Mouse (Mus musculus): Measurements from ENCODE around the gene Rsph3a. TPM values are rescaled to one million over a fixed set of nuclear protein-coding genes. Genes with fewer than 3 reads are reported as not detected.

Rsph3a gene
- 10 to 100 TPM; 27.5 to 34.5 TPM for polyA plus RNA-seq (2017; shearing (Covaris generic))

DNA sequence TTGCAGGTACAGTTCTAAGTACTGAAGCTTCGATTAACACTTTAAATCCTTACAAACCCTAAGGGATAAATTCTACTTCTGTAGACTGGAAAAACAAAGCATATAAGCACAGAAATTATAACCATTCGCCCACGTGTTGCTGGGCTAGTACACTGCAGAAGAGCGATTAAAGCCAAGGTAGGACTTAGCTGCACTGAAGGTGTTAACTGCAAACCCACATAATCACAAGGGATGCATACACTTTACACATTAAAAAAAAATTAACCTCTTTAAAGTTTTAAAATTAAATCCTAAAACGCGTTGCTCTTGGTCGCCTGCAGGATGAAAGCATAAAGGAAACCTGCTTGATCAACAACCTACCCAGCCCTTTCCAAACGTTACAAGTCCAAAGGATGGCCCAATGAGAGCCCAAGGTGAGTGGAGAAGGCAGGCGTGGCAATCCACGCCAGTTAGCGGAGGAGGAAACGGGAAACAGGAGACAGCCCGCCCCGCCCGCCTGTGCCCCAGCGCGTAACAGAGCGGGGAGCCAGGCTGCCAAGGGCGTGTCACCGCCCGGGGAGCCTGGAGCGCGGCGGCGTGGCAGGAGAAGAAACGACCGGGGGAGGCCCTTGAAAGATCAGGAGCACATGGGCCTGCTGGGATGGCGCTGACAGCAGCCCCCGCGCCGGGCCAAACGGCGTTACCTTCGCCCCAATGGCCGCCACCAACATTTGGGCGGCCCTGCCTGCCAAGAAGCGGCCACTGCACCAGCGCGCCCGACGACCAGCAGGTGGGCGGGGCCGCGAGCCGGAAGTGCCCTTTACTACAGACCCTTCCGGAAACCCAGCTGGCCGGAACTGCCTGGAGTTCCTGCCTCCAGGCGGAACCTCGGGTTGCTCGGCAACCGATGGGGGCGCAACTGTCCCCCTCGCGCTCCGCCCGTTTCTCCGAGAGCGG lies at the start of gene Rsph3a:
TSS of gene Rsph3a (plus strand) at position 498 of the 936 bp plus-strand sequence.

DNA sequence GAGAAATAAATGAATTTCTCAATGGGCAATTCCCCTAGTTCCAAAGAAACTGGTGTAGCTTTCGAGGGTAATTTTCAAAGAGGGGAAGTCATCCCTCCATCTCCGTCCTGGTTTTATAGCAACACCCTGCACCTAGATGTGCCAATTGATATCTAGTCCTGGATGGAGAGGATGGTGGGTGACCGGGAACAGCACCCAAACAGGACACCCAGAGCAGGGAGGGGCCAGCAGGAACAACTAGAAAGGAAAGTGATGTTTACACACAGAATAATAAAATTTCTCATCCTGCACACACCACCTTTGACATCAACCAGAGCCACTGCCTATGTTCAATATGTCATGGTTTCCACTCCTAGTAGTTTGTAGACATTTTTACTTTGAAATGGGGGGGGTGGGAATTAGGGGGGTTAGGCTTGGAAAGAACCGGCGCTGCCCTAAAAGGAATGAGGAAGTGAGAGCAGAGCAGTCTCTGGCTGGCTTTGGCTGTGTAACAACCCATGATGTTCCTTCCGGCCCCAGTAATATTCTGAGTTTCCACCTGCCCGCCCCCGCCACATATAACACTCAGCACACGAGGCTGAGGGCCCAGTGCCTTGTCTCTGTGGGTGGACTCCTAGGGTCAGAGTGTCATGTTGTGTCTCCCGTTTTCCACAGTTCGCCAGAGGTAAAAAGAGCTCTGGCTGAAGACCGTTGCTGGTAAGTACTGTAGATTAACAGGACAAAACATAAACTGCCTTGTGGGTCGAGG lies 19.8 kb upstream of the Rsph3a start, which contains the start of gene Tagap:
TSS of gene Tagap (plus strand) at position 588 of the 748 bp plus-strand sequence.

Other genes with a start within 250 kb of the Rsph3a start
- gene Fndc1, start 118.3 kb upstream of the Rsph3a start, polyA plus RNA-seq (2017; shearing (Covaris generic)), result under 1 TPM; 0.10 to 0.69 TPM
- 100 to 1,000 TPM; 109 to 117 TPM for gene Tagap, start 19.6 kb upstream of the Rsph3a start, polyA plus RNA-seq (2017; shearing (Covaris generic))
- gene Gm49673, start 202.2 kb downstream of the Rsph3a start, polyA plus RNA-seq (2017; shearing (Covaris generic)), result under 1 TPM in 1 of 2 experiments, not detected in 1; 0.68 TPM
- gene Rnaset2a, start 202.5 kb downstream of the Rsph3a start, polyA plus RNA-seq (2017; shearing (Covaris generic)), result 10 to 100 TPM; 46.3 to 75.5 TPM
- 10 to 100 TPM; 16.1 to 18.9 TPM for gene Fgfr1op, start 219.9 kb downstream of the Rsph3a start, polyA plus RNA-seq (2017; shearing (Covaris generic))

Data from inflammation-experienced regulatory T-cells (primary cell).